Mouse (Mus musculus) heart, adult 2 months (tissue): ENCODE measurements around the gene Atg13. TPM values are rescaled to one million over a fixed set of nuclear protein-coding genes. Genes with fewer than 3 reads are reported as not detected.
A peak's percentile ranks its signal among the peaks of the same experiment; 100 is the strongest.

ENCODE experiments used
- DNase-seq, 2 experiments: peaks; one replicate each; pipeline ENCODE4 v3.0.0; 2021
- H3K27ac ChIP-seq: fragments of 200-600 bp; 2 replicates; pipeline ENCODE4 v1.8.1; 2022
- H3K27me3 ChIP-seq: fragments of 200-500 bp; 2 replicates; pipeline ENCODE4 v1.6.1; 2012; ENCODE audit warnings: mild to moderate bottlenecking, low read length, inconsistent platforms, mixed read lengths; ENCODE audit not compliant: control insufficient read depth, insufficient read depth
- H3K36me3 ChIP-seq: fragments of 200-500 bp; 2 replicates; pipeline ENCODE4 v1.6.1; 2012; ENCODE audit warnings: low read length, inconsistent platforms; ENCODE audit not compliant: control insufficient read depth, insufficient read depth
- H3K4me1 ChIP-seq: fragments of 200-500 bp; 2 replicates; pipeline ENCODE4 v1.6.1; 2011; ENCODE audit warnings: low read length; ENCODE audit not compliant: control insufficient read depth, insufficient read depth
- H3K4me3 ChIP-seq: fragments of 200-600 bp; 2 replicates; pipeline ENCODE4 v1.8.1; 2022
- H3K79me2 ChIP-seq: fragments of 200-500 bp; replicated peaks from 2 replicates; pipeline ENCODE4 v1.6.1; 2012; ENCODE audit warnings: mild to moderate bottlenecking, inconsistent platforms, low read length, moderate library complexity, mixed read lengths; ENCODE audit not compliant: control insufficient read depth, insufficient read depth
- H3K9ac ChIP-seq: fragments of 200-500 bp; 2 replicates; pipeline ENCODE4 v1.6.1; 2012; ENCODE audit warnings: low read depth, mild to moderate bottlenecking, control low read depth, inconsistent platforms, low read length, mixed read lengths
- CTCF ChIP-seq: fragments of 200-600 bp; IDR thresholded peaks from 2 replicates; pipeline ENCODE4 v1.8.1; 2022; ENCODE audit warnings: antibody characterized with exemption, mild to moderate bottlenecking, moderate library complexity
- EP300 ChIP-seq: fragments of 200-500 bp; IDR thresholded peaks from 2 replicates; pipeline ENCODE4 v1.6.1; 2011; ENCODE audit warnings: low read depth, low read length, control low read depth; ENCODE audit not compliant: insufficient read depth
- POLR2A ChIP-seq: fragments of 200-500 bp; IDR thresholded peaks from 2 replicates; pipeline ENCODE4 v1.6.1; 2011; ENCODE audit warnings: mild to moderate bottlenecking, low read depth, low read length, control low read depth; ENCODE audit not compliant: insufficient read depth
- WGBS: fragments of 180-500 bp; shearing (Covaris S2); methylation state at CpG from one replicate; pipeline ENCODE4 v1.1.7; 2018; 5-methylcytosine and 5-hydroxymethylcytosine counted together
- intact Hi-C: fragments of 180-260 bp; cut with DNase I; formaldehyde crosslinking; loops from one replicate; pipeline ENCODE4 v1.15.1; 2025
- polyA plus RNA-seq: library from polyadenylated mRNA; depleted of rRNA; stranded (reverse); fragments of >200 nt; gene quantifications from 2 replicates; pipeline ENCODE4 v1.2.3, GENCODE M21; 2012
- total RNA-seq, 2 experiments: library from RNA; stranded (reverse); gene quantifications; 2 replicates each; pipeline ENCODE4 v1.2.3; 2021

Gene Atg13
- total and polyA plus RNA-seq, 3 experiments: 43.1 to 66.4 (median 54.1) TPM

- intact Hi-C loops: no loop called here
- 80% methylated on average over 6 of the region's 6 CpGs for WGBS
- no peak for TF ChIP-seq CTCF
- TF ChIP-seq EP300: no peak
- TF ChIP-seq POLR2A: no peak
Measured at GRCm38 (mm10) chr2:91670038-91670437, 40.3 kb downstream of the Atg13 start.

GRCm38 (mm10) chr2:91669326-91669725 lies 41.0 kb downstream of the Atg13 start:
- no peak overlapping the region for H3K27ac ChIP-seq
- no peaks in the 10 kb centered on the region for H3K27me3 ChIP-seq
- no peak for DNase-seq
- H3K4me1 ChIP-seq: peaks cover 8% of the 10 kb centered on the region
- no peak for TF ChIP-seq POLR2A
- TF ChIP-seq CTCF: no peak
- no peak for TF ChIP-seq EP300
- no peaks in the 10 kb centered on the region; the same call in 1 of the 2 replicates for H3K79me2 ChIP-seq
- no peak overlapping the region for H3K9ac ChIP-seq
- no peak overlapping the region for H3K4me3 ChIP-seq
- WGBS: 93% methylated on average over 8 of the region's 8 CpGs
- peaks cover 4% of the 10 kb centered on the region; the same call in 1 of the 2 replicates for H3K36me3 ChIP-seq
- intact Hi-C loops: no loop called here

More at GRCm38 (mm10) chr2:91670038-91670437, 40.3 kb downstream of the Atg13 start:
- peaks cover 8% of the 10 kb centered on the region for H3K4me1 ChIP-seq
- H3K36me3 ChIP-seq: peaks cover 4% of the 10 kb centered on the region; the same call in 1 of the 2 replicates
- no peak for DNase-seq
- no peaks in the 10 kb centered on the region for H3K79me2 ChIP-seq
- no peaks in the 10 kb centered on the region for H3K27me3 ChIP-seq
- no peak overlapping the region for H3K9ac ChIP-seq
- H3K4me3 ChIP-seq: no peak overlapping the region
- H3K27ac ChIP-seq: no peak overlapping the region

- TF ChIP-seq POLR2A (no peak), CTCF (no peak)
- 64% methylated on average over 2 of the region's 2 CpGs for WGBS
- no peak overlapping the region for H3K4me3 ChIP-seq
- peaks cover 4% of the 10 kb centered on the region; the same call in 1 of the 2 replicates for H3K36me3 ChIP-seq
- H3K9ac ChIP-seq: no peak overlapping the region
- intact Hi-C loops: no loop called here
- no peaks in the 10 kb centered on the region for H3K27me3 ChIP-seq
- H3K27ac ChIP-seq: no peak overlapping the region
- no peaks in the 10 kb centered on the region; the same call in 1 of the 2 replicates for H3K79me2 ChIP-seq
- DNase-seq: no peak
- peaks cover 6% of the 10 kb centered on the region for H3K4me1 ChIP-seq
Measured at GRCm38 (mm10) chr2:91667747-91668146, 42.6 kb downstream of the Atg13 start.

- Histone ChIP-seq H3K4me1 (peaks cover 6% of the 10 kb centered on the region), H3K36me3 (peaks cover 4% of the 10 kb centered on the region; the same call in 1 of the 2 replicates), H3K27ac (peak overlapping the region; percentile 48), H3K9ac (no peak overlapping the region), H3K79me2 (no peaks in the 10 kb centered on the region; the same call in 1 of the 2 replicates), H3K27me3 (no peaks in the 10 kb centered on the region), H3K4me3 (no peak overlapping the region)
- no peak for DNase-seq
- TF ChIP-seq EP300: no peak
- TF ChIP-seq CTCF: no peak
- no peak for TF ChIP-seq POLR2A
- 49% methylated on average over 6 of the region's 6 CpGs for WGBS
- intact Hi-C loops: no loop called here
Measured at GRCm38 (mm10) chr2:91666386-91666910, 43.9 kb downstream of the Atg13 start.

- Histone ChIP-seq H3K4me3 (no peak overlapping the region), H3K9ac (no peak overlapping the region), H3K36me3 (peaks cover 4% of the 10 kb centered on the region; the same call in 1 of the 2 replicates), H3K27ac (no peak overlapping the region), H3K4me1 (peaks cover 6% of the 10 kb centered on the region), H3K79me2 (no peaks in the 10 kb centered on the region; the same call in 1 of the 2 replicates), H3K27me3 (no peaks in the 10 kb centered on the region)
- DNase-seq: no peak
- intact Hi-C loops: no loop called here
- no peak for TF ChIP-seq EP300
- no peak for TF ChIP-seq CTCF
- no peak for TF ChIP-seq POLR2A
Measured at GRCm38 (mm10) chr2:91664780-91665179, 45.6 kb downstream of the Atg13 start.

- no peak for TF ChIP-seq CTCF
- TF ChIP-seq POLR2A: no peak
- no peak for TF ChIP-seq EP300
- H3K27me3 ChIP-seq: no peaks in the 10 kb centered on the region
- H3K9ac ChIP-seq: no peak overlapping the region
Measured at GRCm38 (mm10) chr2:91660981-91661380, 49.4 kb downstream of the Atg13 start.

More at GRCm38 (mm10) chr2:91660981-91661380, 49.4 kb downstream of the Atg13 start:
- DNase-seq: no peak
- 94% methylated on average over 6 of the region's 6 CpGs for WGBS
- Histone ChIP-seq H3K79me2 (no peaks in the 10 kb centered on the region; the same call in 1 of the 2 replicates), H3K36me3 (no peaks in the 10 kb centered on the region), H3K4me3 (no peak overlapping the region), H3K4me1 (no peaks in the 10 kb centered on the region), H3K27ac (no peak overlapping the region)
- intact Hi-C loops: no loop called here
